Mouse (Mus musculus) intestine, embryonic 16.5 days (tissue): ENCODE measurements at regions not wholly inside any gene's neighbourhood (a gene's known extent, or its start where the extent isn't known, plus 50 kb on each side); places are given as distances from the start of the nearest gene placed in this dataset.
"Not testable (repeated sequence)": the region's sequence is repeated elsewhere in the genome, so short reads cannot be mapped to it uniquely, and the experiment has no call there.

Experiments
- ATAC-seq: fragments of 200-750 bp; cut with Nextera tagmentation; 2 replicates; pipeline ENCODE4 v1.8.0; 2017; ENCODE audit warnings: moderate TSS enrichment, moderate library complexity
- H3K27ac ChIP-seq: fragments of 300-500 bp; sonication (generic); 2 replicates; pipeline ENCODE4 v1.5.1; 2014; ENCODE audit warnings: mild to moderate bottlenecking, low read length
- H3K27me3 ChIP-seq: fragments of 300-500 bp; sonication (generic); replicated peaks from 2 replicates; pipeline ENCODE4 v1.6.1; 2014; ENCODE audit warnings: low read length, control low read depth, mixed read lengths; ENCODE audit not compliant: control insufficient read depth, insufficient read depth
- H3K36me3 ChIP-seq: fragments of 300-500 bp; sonication (generic); 2 replicates; pipeline ENCODE4 v1.6.1; 2014; ENCODE audit warnings: low read length, control low read depth; ENCODE audit not compliant: control insufficient read depth, insufficient read depth
- H3K4me1 ChIP-seq: fragments of 300-500 bp; sonication (generic); 2 replicates; pipeline ENCODE4 v1.6.1; 2014; ENCODE audit warnings: low read length, control low read depth, mixed read lengths; ENCODE audit not compliant: control insufficient read depth, insufficient read depth
- H3K4me2 ChIP-seq: fragments of 300-500 bp; sonication (generic); 2 replicates; pipeline ENCODE4 v1.6.1; 2014; ENCODE audit warnings: low read depth, low read length, control low read depth
- H3K4me3 ChIP-seq: fragments of 300-500 bp; sonication (generic); 2 replicates; pipeline ENCODE4 v1.5.1; 2014; ENCODE audit warnings: mild to moderate bottlenecking, low read length
- H3K9ac ChIP-seq: fragments of 300-500 bp; sonication (generic); 2 replicates; pipeline ENCODE4 v1.6.1; 2014; ENCODE audit warnings: low read depth, low read length
- H3K9me3 ChIP-seq: fragments of 300-500 bp; sonication (generic); 2 replicates; pipeline ENCODE4 v1.6.1; 2016; ENCODE audit warnings: low read length, control low read depth; ENCODE audit not compliant: control insufficient read depth
- whole genome bisulfite sequencing: fragments of 180-500 bp; shearing (Covaris S2); extraction: QIAGEN DNeasy Blood & Tissue Kit; methylation state at CpG from one replicate; pipeline ENCODE4 v1.1.7; 2014; 5-methylcytosine and 5-hydroxymethylcytosine counted together

DNA sequence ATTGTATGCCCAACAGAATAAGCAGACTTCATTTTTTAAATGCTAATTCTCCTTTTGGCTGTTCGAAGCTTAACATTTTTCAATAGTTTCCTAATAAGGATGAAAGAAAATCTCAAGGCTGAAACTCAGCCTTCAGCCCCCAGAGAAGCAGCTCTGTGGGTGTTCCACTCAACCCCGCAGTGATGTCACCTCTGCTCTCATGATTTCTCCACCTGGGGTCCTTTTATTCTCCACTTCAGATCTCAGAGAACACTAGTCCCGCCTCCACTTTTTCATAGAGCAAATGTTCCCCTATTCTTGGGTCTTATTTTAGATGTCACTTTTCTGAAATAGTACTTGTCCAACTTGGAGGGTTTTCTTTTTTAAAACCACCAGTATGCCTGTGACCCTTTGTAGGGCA is 567.3 kb downstream of the Cntn3 start:
- no peaks in the 10 kb centered on the region for H3K27me3 ChIP-seq
- H3K9ac ChIP-seq: no peak overlapping the region
- no peaks in the 10 kb centered on the region for H3K9me3 ChIP-seq
- no peak for ATAC-seq
- H3K4me1 ChIP-seq: no peaks in the 10 kb centered on the region
- H3K4me2 ChIP-seq: no peak overlapping the region
- WGBS: 67% methylated on average over 3 of the region's 3 CpGs
- H3K4me3 ChIP-seq: no peak overlapping the region
- H3K36me3 ChIP-seq: no peaks in the 10 kb centered on the region
- no peak overlapping the region for H3K27ac ChIP-seq

DNA sequence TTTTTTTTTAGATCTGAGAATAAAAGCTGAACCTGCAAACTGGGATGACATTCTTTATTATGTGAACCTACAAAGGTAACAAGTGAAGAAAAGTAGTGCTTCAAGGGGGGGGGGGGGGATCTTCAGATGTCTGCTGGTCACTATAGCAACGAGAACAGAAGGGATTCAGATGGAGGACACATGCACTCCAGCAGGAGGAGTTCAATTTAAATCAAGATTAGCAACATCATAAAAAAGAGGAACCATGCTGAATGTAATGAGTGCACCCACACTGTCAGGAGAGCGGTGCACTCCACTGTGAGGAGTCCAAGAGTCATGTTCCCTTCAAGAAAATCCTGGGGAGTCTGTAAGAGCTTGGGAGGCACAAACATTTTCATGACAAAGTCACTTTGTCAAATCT is 574.7 kb downstream of the Cntn3 start:
- ATAC-seq: no peak
- no peak overlapping the region for H3K27ac ChIP-seq
- WGBS: 78% methylated on average over 2 of the region's 2 CpGs
- H3K9ac ChIP-seq: no peak overlapping the region
- H3K36me3 ChIP-seq: no peaks in the 10 kb centered on the region
- no peaks in the 10 kb centered on the region for H3K4me1 ChIP-seq
- no peaks in the 10 kb centered on the region for H3K9me3 ChIP-seq
- H3K4me3 ChIP-seq: no peak overlapping the region
- no peak overlapping the region for H3K4me2 ChIP-seq
- no peaks in the 10 kb centered on the region for H3K27me3 ChIP-seq

DNA sequence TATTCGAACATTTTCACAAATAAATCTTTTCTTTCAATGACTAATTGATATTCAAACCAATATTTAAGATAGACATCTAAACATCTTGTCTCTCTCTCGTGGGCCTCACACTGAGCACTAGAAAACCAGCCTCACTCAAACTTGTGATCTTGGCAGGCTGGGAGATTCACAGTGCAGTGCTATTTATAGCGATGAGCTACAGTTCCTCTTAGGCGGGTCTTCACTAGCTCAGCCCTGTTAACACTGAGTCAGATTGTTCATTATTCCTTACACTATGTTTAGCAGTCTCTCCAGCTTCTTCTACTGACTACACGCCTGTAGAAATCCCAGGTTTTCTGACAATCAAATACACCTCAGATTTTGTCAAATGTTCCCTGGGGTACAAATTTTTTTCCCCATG is 575.3 kb downstream of the Cntn3 start:
- Histone ChIP-seq H3K27me3 (no peaks in the 10 kb centered on the region), H3K27ac (no peak overlapping the region), H3K9me3 (no peaks in the 10 kb centered on the region), H3K9ac (no peak overlapping the region), H3K4me3 (no peak overlapping the region), H3K4me2 (no peak overlapping the region), H3K4me1 (no peaks in the 10 kb centered on the region), H3K36me3 (no peaks in the 10 kb centered on the region)
- no peak for ATAC-seq
- 52% methylated on average over 5 of the region's 5 CpGs for WGBS

DNA sequence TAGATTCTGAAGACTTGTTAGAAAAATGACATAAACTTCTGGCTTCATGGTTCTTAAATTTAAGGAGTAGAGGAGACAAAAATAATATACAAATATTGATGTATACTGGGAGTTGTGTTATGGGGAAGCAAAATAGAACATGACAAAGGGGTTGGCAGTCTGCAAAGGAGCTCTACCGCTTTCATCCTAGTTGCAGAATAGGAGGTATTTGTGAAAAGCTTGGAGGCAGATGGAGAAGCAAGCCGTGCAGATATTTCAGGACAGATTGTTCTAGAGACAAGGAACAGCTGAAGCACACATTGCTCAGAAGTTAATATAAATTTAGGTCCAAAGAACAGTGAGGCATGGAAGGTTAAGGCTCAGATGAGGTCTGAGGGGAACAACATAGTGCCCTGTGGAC is 580.1 kb downstream of the Cntn3 start:
- no peaks in the 10 kb centered on the region for H3K4me1 ChIP-seq
- WGBS: 85% methylated on average over 2 of the region's 2 CpGs
- no peak for ATAC-seq
- no peak overlapping the region for H3K4me3 ChIP-seq
- no peak overlapping the region for H3K4me2 ChIP-seq
- no peak overlapping the region for H3K9ac ChIP-seq
- no peak overlapping the region for H3K27ac ChIP-seq
- no peaks in the 10 kb centered on the region for H3K36me3 ChIP-seq
- H3K9me3 ChIP-seq: no peaks in the 10 kb centered on the region
- no peaks in the 10 kb centered on the region for H3K27me3 ChIP-seq

DNA sequence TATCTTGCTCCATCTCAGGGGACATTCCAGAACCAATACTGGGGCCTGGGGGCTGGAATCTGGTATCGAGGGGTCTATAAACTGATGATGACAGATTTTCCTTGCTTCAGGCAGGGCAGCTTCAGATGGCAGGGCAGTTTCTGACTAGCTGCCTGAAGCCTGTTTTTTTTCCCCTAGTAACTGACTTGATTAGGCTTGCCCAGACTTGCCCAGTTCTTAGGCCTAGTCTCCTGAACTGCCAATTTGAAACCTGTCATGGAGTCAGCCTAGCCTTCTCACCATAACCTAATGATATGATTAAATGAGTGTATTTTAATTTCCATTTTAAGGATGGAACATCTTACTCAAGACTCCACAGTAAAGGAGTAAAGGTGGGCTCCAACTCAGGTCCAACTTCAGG is 591.2 kb downstream of the Cntn3 start:
- Histone ChIP-seq H3K27me3 (no peaks in the 10 kb centered on the region), H3K36me3 (no peaks in the 10 kb centered on the region), H3K4me1 (no peaks in the 10 kb centered on the region), H3K9me3 (no peaks in the 10 kb centered on the region), H3K27ac (no peak overlapping the region), H3K4me2 (no peak overlapping the region), H3K9ac (no peak overlapping the region), H3K4me3 (no peak overlapping the region)
- ATAC-seq: no peak
- WGBS: 66% methylated on average over 1 of the region's 1 CpGs

DNA sequence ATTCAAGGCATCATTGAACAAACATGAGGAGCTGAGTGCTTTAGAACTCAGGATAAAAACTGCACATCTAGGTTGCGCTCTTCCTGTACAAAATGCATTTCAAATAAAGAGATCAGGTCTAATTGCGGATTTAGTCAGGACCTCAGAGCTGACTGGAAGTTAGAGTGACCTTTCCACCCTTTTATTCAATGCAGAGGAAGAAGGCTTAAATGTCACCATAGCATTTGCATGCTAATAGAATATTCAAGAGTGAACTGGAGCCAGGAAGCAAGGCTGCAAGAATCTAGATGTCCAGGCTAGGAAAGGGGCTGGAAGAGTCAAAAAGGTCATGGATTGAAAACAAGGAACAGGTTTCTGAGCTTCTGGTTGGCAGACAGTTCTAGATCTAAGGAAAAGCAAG is 593.7 kb downstream of the Cntn3 start:
- Histone ChIP-seq H3K27ac (no peak overlapping the region), H3K4me2 (no peak overlapping the region), H3K9ac (no peak overlapping the region), H3K9me3 (no peaks in the 10 kb centered on the region), H3K36me3 (no peaks in the 10 kb centered on the region), H3K4me3 (no peak overlapping the region), H3K27me3 (no peaks in the 10 kb centered on the region), H3K4me1 (no peaks in the 10 kb centered on the region)
- WGBS: 75% methylated on average over 2 of the region's 2 CpGs
- ATAC-seq: no peak

DNA sequence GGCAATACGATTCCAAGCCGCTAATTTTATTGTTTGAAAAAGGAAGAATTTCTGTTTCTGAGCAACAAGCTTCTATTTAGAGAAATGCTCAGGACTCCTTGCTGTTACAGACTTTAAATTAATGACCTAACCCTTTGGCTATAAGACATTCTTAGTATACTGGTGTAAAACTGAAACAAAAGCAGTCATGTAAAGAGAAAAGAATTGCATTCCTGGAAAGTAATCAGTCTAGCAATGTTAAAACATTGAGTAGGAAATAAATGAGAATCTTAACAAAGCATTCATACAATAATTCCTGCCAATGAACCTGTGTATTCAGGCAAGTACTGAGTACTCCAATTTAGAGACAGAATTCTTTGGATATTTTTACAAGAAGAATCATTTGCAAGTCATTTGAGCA is 587.2 kb upstream of the Pdzrn3 start:
- H3K9ac ChIP-seq: no peak overlapping the region
- no peaks in the 10 kb centered on the region for H3K36me3 ChIP-seq
- H3K9me3 ChIP-seq: no peaks in the 10 kb centered on the region
- no peak overlapping the region for H3K4me2 ChIP-seq
- ATAC-seq: no peak
- H3K4me3 ChIP-seq: no peak overlapping the region
- no peaks in the 10 kb centered on the region for H3K4me1 ChIP-seq
- no peaks in the 10 kb centered on the region for H3K27me3 ChIP-seq
- 70% methylated on average over 2 of the region's 2 CpGs for WGBS
- H3K27ac ChIP-seq: no peak overlapping the region

DNA sequence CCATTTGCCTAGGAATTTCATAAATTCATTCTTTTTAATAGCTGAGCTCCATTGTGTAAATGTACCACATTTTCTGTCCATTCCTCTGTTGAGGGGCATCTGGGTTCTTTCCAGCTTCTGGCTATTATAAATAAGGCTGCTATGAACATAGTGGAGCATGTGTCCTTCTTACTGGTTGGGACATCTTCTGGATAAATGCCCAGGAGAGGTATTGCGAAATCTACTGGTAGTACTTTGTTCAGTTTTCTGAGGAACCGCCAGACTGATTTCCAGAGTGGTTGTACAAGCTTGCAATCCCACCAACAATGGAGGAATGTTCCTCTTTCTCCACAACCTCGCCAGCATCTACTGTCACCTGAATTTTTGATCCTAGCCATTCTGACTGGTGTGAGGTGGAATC is 583.8 kb upstream of the Pdzrn3 start:
- ATAC-seq, H3K4me3 ChIP-seq, H3K9me3 ChIP-seq, H3K4me2 ChIP-seq, H3K27ac ChIP-seq, H3K4me1 ChIP-seq, H3K36me3 ChIP-seq, H3K9ac ChIP-seq, H3K27me3 ChIP-seq: not testable (repeated sequence)
- WGBS: 83% methylated on average over 3 of the region's 3 CpGs

DNA sequence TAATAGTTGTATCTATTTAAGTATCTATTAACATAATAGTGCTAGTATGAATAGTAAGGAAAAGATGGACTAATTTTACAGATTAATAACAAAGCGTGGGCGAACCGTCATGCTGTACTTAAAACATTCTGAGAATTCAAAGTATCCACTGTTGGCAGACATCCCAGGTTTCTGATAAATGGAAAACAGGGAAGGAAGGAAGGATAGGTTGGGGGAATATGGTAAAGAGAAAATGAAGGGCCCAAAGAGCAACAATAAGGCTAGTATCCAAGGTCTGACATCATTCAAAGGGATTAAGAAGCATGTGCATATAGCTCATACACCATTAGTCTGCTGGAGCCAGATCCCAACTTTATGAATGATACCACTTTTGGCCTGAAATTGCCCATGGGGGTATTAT is 572.0 kb upstream of the Pdzrn3 start:
- no peak for ATAC-seq
- WGBS: 58% methylated on average over 3 of the region's 3 CpGs

DNA sequence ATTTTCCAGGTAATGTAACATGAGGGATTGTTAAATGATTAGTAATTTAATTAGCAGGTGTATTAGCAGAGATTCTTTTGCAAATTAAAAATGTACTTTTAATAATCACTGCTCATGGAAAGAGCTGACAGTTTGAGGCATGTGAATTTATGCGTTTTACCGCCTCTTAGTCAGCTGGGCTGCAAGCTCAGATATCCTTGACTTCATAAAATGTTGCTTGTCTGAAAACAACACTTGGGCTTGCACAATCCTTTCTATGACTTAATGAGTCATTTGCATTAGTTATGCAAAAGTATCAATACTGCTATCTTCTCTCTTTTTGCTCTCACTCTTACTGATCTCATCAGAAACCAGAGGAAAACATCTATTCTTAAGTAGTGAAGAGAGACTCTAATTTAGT is 571.3 kb upstream of the Pdzrn3 start:
- no peak overlapping the region for H3K9ac ChIP-seq
- 84% methylated on average over 2 of the region's 2 CpGs for WGBS
- no peak overlapping the region for H3K27ac ChIP-seq
- no peaks in the 10 kb centered on the region for H3K27me3 ChIP-seq
- H3K4me3 ChIP-seq: no peak overlapping the region
- no peaks in the 10 kb centered on the region for H3K9me3 ChIP-seq
- H3K4me1 ChIP-seq: no peaks in the 10 kb centered on the region
- ATAC-seq: no peak
- no peaks in the 10 kb centered on the region for H3K36me3 ChIP-seq
- H3K4me2 ChIP-seq: no peak overlapping the region

More for the DNA sequence above, 572.0 kb upstream of the Pdzrn3 start:
- no peaks in the 10 kb centered on the region for H3K27me3 ChIP-seq
- no peaks in the 10 kb centered on the region for H3K36me3 ChIP-seq
- no peak overlapping the region for H3K4me3 ChIP-seq
- no peak overlapping the region for H3K27ac ChIP-seq
- H3K4me2 ChIP-seq: no peak overlapping the region
- H3K4me1 ChIP-seq: no peaks in the 10 kb centered on the region
- H3K9ac ChIP-seq: no peak overlapping the region
- no peaks in the 10 kb centered on the region for H3K9me3 ChIP-seq
